Mouse (Mus musculus): ENCODE data around the gene Gm10722. TPM values are rescaled to one million over a fixed set of nuclear protein-coding genes. Genes with fewer than 3 reads are reported as not detected.
"Not testable (repeated sequence)": the region's sequence is repeated elsewhere in the genome, so short reads cannot be mapped to it uniquely, and the experiment has no call there.

The Gm10722 gene
- polyA plus RNA-seq, 1 experiment from 2014 or later: not detected

DNA sequence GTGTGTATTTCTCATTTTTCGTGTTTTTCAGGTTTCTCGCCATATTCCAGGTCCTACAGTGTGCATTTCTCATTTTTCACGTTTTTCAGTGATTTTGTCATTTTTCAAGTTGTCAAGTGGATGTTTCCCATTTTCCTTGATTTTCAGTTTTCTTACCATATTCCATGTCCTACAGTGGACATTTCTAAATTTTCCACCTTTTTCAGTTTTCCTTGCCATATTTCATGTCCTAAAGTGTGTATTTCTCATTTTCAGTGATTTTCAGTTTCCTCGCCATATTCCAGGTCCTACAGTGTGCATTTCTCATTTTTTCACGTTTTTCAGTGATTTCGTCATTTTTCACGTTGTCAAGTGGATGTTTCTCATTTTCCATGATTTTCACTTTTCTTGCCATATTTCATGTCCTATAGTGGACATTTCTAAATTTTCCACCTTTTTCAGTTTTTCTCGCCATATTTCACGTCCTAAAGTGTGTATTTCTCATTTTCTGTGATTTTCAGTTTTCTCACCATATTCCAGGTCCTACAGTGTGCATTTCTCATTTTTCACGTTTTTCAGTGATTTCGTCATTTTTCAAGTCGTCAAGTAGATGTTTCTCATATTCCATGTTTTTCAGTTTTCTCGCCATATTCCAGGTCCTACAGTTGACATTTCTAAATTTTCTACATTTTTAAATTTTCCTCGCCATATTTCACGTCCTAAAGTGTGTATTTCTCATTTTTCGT lies 28.7 kb downstream of the Gm10722 start:
- not testable (repeated sequence) for H3K4me3 ChIP-seq; H3K27ac ChIP-seq; H3K9me3 ChIP-seq; H3K9ac ChIP-seq; H3K4me2 ChIP-seq; H3K27me3 ChIP-seq; H3K36me3 ChIP-seq; ATAC-seq (ENCODE audit: insufficient number of reproducible peaks, low FRiP score, low TSS enrichment, low read depth); H3K4me1 ChIP-seq
- 64% methylated on average over 14 of the region's 16 CpGs for WGBS

DNA sequence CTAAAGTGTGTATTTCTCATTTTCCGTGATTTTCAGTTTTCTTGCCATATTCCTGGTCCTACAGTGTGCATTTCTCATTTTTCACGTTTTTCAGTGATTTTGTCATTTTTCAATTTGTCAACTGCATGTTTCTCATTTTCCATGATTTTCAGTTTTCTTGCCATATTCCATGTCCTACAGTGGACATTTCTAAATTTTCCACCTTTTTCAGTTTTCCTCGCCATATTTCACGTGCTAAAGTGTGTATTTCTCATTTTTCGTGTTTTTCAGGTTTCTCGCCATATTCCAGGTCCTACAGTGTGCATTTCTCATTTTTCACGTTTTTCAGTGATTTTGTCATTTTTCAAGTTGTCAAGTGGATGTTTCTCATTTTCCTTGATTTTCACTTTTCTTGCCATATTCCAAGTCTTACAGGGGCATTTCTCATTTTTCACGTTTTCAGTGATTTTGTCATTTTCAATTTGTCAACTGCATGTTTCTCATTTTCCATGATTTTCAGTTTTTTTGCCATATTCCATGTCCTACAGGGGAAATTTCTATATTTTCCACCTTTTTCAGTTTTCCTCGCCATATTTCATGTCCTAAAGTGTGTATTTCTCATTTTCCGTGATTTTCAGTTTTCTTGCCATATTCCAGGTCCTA lies 30.1 kb downstream of the Gm10722 start:
- not testable (repeated sequence) for ATAC-seq (ENCODE audit: insufficient number of reproducible peaks, low FRiP score, low TSS enrichment, low read depth); H3K27ac ChIP-seq; H3K4me1 ChIP-seq; H3K4me2 ChIP-seq; H3K27me3 ChIP-seq; H3K9me3 ChIP-seq; H3K4me3 ChIP-seq; H3K9ac ChIP-seq; H3K36me3 ChIP-seq
- 67% methylated on average over 3 of the region's 10 CpGs for WGBS

DNA sequence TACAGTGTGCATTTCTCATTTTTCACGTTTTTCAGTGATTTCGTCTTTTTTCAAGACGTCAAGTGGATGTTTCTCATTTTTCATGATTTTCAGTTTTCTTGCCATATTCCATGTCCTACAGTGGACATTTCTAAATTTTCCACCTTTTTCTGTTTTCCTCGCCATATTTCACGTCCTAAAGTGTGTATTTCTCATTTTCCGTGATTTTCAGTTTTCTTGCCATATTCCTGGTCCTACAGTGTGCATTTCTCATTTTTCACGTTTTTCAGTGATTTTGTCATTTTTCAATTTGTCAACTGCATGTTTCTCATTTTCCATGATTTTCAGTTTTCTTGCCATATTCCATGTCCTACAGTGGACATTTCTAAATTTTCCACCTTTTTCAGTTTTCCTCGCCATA lies 33.6 kb downstream of the Gm10722 start, which contains the start of gene Gm17535:
Gene Gm17535 (plus strand): TSS at position 301 of the 400 bp plus-strand sequence.
- H3K9me3 ChIP-seq; H3K9ac ChIP-seq; H3K4me3 ChIP-seq; H3K4me1 ChIP-seq; H3K36me3 ChIP-seq; H3K27me3 ChIP-seq; H3K4me2 ChIP-seq; H3K27ac ChIP-seq; ATAC-seq (ENCODE audit: insufficient number of reproducible peaks, low FRiP score, low TSS enrichment, low read depth): not testable (repeated sequence)
- 47% methylated on average over 1 of the region's 8 CpGs for WGBS

DNA sequence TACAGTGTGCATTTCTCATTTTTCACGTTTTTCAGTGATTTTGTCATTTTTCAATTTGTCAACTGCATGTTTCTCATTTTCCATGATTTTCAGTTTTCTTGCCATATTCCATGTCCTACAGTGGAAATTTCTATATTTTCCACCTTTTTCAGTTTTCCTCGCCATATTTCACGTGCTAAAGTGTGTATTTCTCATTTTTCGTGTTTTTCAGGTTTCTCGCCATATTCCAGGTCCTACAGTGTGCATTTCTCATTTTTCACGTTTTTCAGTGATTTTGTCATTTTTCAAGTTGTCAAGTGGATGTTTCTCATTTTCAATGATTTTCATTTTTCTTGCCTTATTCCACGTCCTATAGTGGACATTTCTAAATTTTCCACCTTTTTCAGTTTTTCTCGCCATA lies 35.9 kb downstream of the Gm10722 start, which contains the start of gene Gm10715:
Gene Gm10715 (plus strand): TSS at position 301 of the 400 bp plus-strand sequence.
- H3K9ac ChIP-seq; H3K4me1 ChIP-seq; H3K27ac ChIP-seq; H3K4me2 ChIP-seq; ATAC-seq (ENCODE audit: insufficient number of reproducible peaks, low FRiP score, low TSS enrichment, low read depth); H3K9me3 ChIP-seq; H3K36me3 ChIP-seq; H3K4me3 ChIP-seq; H3K27me3 ChIP-seq: not testable (repeated sequence)
- 71% methylated on average over 8 of the region's 8 CpGs for WGBS

DNA sequence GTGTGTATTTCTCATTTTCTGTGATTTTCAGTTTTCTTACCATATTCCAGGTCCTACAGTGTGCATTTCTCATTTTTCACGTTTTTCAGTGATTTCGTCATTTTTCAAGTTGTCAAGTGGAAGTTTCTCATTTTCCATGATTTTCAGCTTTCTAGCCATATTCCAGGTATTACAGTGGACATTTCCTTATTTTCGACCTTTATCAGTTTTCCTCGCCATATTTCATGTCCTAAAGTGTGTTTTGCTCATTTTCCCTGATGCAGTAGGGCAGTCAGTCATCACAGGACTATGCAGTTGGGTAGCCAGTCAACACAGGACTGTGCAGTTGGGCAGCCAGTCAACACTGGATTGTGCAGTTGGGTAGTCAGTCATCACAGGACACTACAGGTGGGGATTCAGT lies 37.4 kb downstream of the Gm10722 start:
- H3K4me1 ChIP-seq; H3K4me2 ChIP-seq; H3K9ac ChIP-seq; ATAC-seq (ENCODE audit: insufficient number of reproducible peaks, low FRiP score, low TSS enrichment, low read depth); H3K9me3 ChIP-seq; H3K36me3 ChIP-seq; H3K4me3 ChIP-seq; H3K27ac ChIP-seq; H3K27me3 ChIP-seq: not testable (repeated sequence)
- WGBS: 68% methylated on average over 4 of the region's 4 CpGs

Small RNA genes within 50 kb of the gene (microRNA-seq; reads per million reads assigned to microRNA genes)
- not detected for gene Mir101c

Other genes starting within 250 kb of the Gm10722 start
- not detected in 2 replicates for gene Gm11168, start 2.4 kb downstream of the Gm10722 start, polyA plus RNA-seq (2015; fragmentation: Nextera tagmentation; extraction: Ambion mirVana)
- gene Gm10721, start 12.2 kb downstream of the Gm10722 start, polyA plus RNA-seq (2015; fragmentation: Nextera tagmentation; extraction: Ambion mirVana): not detected in 2 replicates
- gene Gm10720, start 14.7 kb downstream of the Gm10722 start, polyA plus RNA-seq (2015; fragmentation: Nextera tagmentation; extraction: Ambion mirVana): not detected in 2 replicates
- gene Gm10719, start 16.5 kb downstream of the Gm10722 start, polyA plus RNA-seq (2015; fragmentation: Nextera tagmentation; extraction: Ambion mirVana): 0.41 TPM in 1 of 2 replicates, not detected in the other
- gene Gm10718, start 22.6 kb downstream of the Gm10722 start, polyA plus RNA-seq (2015; fragmentation: Nextera tagmentation; extraction: Ambion mirVana): 0.41 TPM in 1 of 2 replicates, not detected in the other
- gene Gm10717, start 24.5 kb downstream of the Gm10722 start, polyA plus RNA-seq (2015; fragmentation: Nextera tagmentation; extraction: Ambion mirVana): 0.26 TPM in 1 of 2 replicates, not detected in the other
- not detected in 2 replicates for gene Gm17535, start 33.7 kb downstream of the Gm10722 start, polyA plus RNA-seq (2015; fragmentation: Nextera tagmentation; extraction: Ambion mirVana)
- gene Gm10715, start 36.0 kb downstream of the Gm10722 start, polyA plus RNA-seq (2015; fragmentation: Nextera tagmentation; extraction: Ambion mirVana): not detected in 2 replicates

Data from limb, embryonic 15.5 days (tissue).